Mouse (Mus musculus) retina, postnatal 7 days (tissue): ENCODE measurements around the gene Ermap.

Source experiments
- DNase-seq: peaks from one replicate; pipeline ENCODE4 v3.0.0-alpha.2; 2012; ENCODE audit warnings: low read depth, low spot score

The Ermap gene

GRCm38 (mm10) chr4:119189864-119190263 lies at the start of gene Ermap:
Ermap (minus strand) TSS chr4:119190011.
- no peak for DNase-seq

GRCm38 (mm10) chr4:119239181-119239682 lies 49.4 kb upstream of the Ermap start:
- peak; percentile 67 for DNase-seq

DNA sequence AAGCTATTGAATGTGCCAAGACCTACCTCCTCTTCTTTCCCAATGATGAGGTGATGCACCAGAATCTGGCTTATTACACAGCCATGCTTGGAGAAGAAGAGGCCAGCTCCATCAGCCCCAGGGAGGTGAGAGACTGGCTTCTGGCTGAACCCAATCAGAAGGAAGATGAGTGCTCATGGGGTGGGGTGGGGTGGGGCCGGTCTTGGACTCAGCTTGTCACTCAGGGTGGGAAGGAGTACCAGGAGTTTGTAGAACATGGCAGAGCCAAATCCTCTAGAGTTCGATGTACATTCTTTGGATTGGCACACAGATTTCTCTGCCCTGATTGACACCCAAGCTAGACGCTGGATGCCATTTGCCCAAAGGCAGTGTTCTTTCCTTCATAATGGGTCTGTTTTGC lies 48.9 kb upstream of the Ermap start:
- no peak for DNase-seq

- DNase-seq = no peak
Observed at GRCm38 (mm10) chr4:119234348-119234747, 44.5 kb upstream of the Ermap start.

- no peak for DNase-seq
Observed at GRCm38 (mm10) chr4:119233256-119233901, 43.6 kb upstream of the Ermap start.

DNA sequence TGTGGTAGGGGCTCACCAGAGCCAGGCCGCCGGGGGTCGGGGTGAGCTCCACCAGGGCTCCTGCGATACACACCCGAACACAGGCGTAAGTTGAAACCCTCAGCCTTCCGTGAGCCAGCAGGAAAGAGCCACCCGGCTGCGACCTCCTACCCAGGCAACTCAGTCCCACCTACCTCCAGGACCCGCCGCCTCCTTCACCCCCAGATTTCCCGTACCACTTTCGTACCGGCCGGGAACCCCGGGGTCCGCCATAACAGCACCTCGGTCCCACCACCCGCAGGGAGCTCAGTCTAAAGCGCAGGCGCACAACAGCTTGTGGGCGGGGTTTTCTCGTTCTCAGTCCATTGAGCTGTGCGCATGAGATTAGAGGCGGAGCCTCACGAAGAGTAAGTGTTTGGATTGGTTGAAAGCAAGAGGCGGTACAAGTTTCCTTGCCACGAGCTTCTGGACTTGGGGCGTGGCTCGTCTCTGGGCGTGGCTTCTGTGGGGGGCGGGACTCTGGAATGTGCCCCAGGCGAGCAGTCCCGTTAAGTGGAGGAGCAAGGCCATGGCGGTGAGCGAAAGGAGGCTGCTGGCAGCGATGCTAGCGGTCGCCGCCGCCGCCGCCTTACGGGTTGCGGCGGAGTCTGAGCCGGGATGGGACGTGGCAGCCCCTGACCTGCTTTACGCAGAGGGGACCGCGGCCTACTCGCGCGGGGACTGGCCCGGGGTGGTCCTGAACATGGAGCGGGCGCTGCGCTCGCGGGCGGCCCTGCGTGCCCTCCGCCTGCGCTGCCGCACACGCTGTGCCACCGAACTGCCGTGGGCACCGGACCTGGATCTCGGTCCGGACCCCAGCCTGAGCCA lies 42.8 kb upstream of the Ermap start, which contains the start of the genes AU022252 and P3h1:
AU022252 (minus strand) TSS at position 303 of the 846 bp plus-strand sequence.
P3h1 (plus strand) TSS at position 506 of the 846 bp plus-strand sequence.
- DNase-seq = peak; percentile 100

GRCm38 (mm10) chr4:119226751-119227150 lies 36.9 kb upstream of the Ermap start:
- no peak for DNase-seq

- DNase-seq = no peak
Observed at GRCm38 (mm10) chr4:119225719-119226118, 35.9 kb upstream of the Ermap start.

- DNase-seq = no peak
Observed at GRCm38 (mm10) chr4:119224534-119224933, 34.7 kb upstream of the Ermap start.

DNA sequence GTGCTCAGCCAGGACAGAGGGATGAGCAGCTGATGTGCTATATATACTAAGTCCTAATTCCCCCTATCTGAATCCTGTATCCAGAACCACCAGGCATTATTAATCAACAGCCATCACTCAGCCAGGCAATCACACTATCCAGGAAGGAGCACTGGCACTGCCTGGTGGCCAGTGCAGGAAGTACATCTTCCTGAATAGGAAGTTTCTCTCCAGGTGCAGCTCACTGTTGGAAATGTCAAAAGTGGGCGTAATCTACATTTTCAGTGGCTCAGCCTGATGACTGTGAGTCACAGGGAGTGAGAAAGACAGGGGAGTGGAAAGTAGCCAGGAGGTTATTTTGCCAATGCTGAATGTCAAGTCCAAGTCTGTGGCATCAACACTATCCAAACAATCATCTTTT lies 33.9 kb upstream of the Ermap start:
- peak; percentile 54 for DNase-seq

DNA sequence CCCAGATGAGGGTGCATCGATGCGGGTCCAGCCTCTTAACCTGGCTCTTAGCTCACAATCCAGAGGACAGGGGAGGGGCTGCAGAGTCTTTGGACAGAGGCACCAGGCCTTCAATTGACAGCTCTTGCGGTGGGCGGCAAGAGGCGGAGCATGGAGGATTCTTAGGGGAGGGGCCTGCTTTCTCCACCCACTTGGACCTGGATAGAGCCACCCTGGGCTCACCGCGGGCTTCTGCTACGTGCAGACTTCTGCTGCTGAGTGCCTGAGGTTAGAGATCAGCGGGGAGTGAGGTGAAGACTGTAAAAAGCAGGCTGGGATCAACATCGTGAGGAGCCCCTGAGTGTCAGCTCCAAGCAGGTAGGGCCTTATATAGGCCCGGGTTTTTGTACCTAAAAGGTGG lies 28.4 kb upstream of the Ermap start, which contains the start of gene Tmem269:
Tmem269 (minus strand) TSS at position 49 of the 400 bp plus-strand sequence.
- no peak for DNase-seq

GRCm38 (mm10) chr4:119216667-119217066 lies 26.9 kb upstream of the Ermap start:
- no peak for DNase-seq

GRCm38 (mm10) chr4:119204672-119205071 lies 14.9 kb upstream of the Ermap start:
- peak; percentile 41 for DNase-seq

GRCm38 (mm10) chr4:119198105-119198504 lies 8.3 kb upstream of the Ermap start:
- no peak for DNase-seq

DNA sequence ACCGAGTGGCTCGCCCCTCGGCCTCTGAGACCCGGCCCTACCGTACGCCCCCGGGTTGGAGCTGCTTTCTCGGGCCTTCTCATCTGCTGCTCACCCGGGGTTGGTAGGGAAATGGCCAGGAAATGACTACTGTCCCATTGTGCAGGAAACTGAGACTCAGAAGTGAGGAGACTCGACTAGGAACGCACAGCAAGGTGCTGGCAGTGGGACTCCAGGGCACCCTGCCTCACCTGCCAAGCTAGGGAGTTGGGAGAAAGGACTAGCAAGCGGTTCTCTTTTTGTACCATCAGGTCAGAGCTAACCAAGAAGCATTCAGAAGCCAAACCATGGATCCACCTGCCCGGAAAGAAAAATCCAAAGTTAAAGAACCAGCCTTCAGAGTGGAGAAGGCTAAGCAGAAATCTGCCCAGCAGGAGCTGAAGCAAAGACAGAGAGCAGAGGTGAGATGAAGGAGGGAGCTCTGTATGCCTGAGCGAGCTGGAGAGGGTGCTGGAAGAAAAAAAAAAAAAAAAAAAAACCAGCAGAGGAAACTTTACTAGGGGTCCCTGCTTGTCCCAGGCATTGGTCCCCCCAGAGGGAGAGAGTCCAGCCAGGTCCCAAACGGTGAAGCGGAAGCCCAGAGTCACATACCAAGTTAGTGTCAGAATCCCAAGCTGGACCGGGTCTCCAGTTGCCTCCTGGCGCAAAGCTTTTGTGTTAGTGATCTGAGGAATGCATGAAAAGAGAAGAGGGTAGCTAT lies 5.9 kb upstream of the Ermap start:
- DNase-seq = no peak

- DNase-seq = peak; percentile 75
Observed at GRCm38 (mm10) chr4:119194909-119195581, 5.2 kb upstream of the Ermap start, which contains the start of gene Svbp. Svbp (plus strand) TSS chr4:119195306.

DNA sequence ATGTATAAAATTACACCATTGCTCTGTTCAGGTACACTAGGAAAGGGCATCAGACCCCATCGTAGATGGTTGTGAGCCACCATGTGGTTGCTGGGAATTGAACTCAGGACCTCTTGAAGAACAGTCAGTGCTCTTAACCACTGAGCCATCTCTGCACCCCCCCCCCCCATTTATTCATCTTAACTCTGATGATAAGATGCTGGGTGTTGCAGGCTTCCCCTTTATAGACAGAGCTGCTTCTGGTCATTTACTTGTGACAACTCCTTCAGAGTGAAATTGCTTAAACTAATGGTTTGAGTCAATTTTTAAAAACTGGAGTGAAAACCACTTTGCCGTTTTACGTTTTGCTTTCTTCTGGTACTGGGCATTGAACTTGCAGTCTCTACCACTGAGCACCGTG lies 2.9 kb upstream of the Ermap start:
- DNase-seq = no peak

GRCm38 (mm10) chr4:119191273-119191672 lies 1.5 kb upstream of the Ermap start:
- DNase-seq = no peak

DNA sequence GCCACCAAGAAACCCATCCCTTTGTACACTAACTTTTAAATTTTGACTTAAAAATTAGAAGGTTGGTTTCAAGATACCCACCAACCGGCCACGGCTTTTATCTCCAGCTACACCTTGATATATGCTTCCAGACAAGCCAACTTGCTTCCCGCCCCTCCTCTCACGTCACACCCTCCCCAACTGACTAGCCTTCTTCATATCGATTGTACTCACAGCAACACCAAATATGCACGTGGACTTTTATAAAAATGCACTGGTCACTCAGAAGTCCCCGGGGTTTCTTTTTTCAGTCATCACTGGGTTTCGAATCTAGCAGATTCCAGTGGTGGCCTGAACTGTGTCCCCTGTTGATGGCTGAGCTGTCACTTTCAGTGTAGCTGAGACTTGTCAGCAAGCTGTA lies 807 bp upstream of the Ermap start:
- DNase-seq = no peak

GRCm38 (mm10) chr4:119189392-119189791 lies 419 bp downstream of the Ermap start:
- DNase-seq = no peak
